Mouse (Mus musculus) forebrain, embryonic 15.5 days (tissue): Measurements from ENCODE around the gene Dusp13. TPM values are rescaled to one million over a fixed set of nuclear protein-coding genes. Genes with fewer than 3 reads are reported as not detected.

Source experiments
- ATAC-seq: fragments of 200-750 bp; cut with Nextera tagmentation; replicated peaks from 2 replicates; pipeline ENCODE4 v1.8.0; 2017; ENCODE audit warnings: mild to moderate bottlenecking, moderate TSS enrichment, moderate library complexity
- H3K27ac ChIP-seq: fragments of 300-500 bp; sonication (generic); replicated peaks from 2 replicates; pipeline ENCODE4 v1.5.1; 2015; ENCODE audit warnings: mild to moderate bottlenecking, inconsistent platforms
- H3K27me3 ChIP-seq: fragments of 300-500 bp; sonication (generic); 2 replicates; pipeline ENCODE4 v1.6.1; 2015; ENCODE audit warnings: inconsistent platforms
- H3K36me3 ChIP-seq: fragments of 300-500 bp; sonication (generic); 2 replicates; pipeline ENCODE4 v1.6.1; 2015; ENCODE audit warnings: mild to moderate bottlenecking, inconsistent platforms
- H3K4me1 ChIP-seq: fragments of 300-500 bp; sonication (generic); 2 replicates; pipeline ENCODE4 v1.6.1; 2015; ENCODE audit warnings: inconsistent platforms
- H3K4me2 ChIP-seq: fragments of 300-500 bp; sonication (generic); replicated peaks from 2 replicates; pipeline ENCODE4 v1.6.1; 2015; ENCODE audit warnings: mild to moderate bottlenecking, inconsistent platforms
- H3K4me3 ChIP-seq: fragments of 300-500 bp; sonication (generic); 2 replicates; pipeline ENCODE4 v1.5.1; 2015; ENCODE audit warnings: mild to moderate bottlenecking, inconsistent platforms
- H3K9ac ChIP-seq: fragments of 300-500 bp; sonication (generic); replicated peaks from 2 replicates; pipeline ENCODE4 v1.6.1; 2015; ENCODE audit warnings: mild to moderate bottlenecking, inconsistent platforms
- H3K9me3 ChIP-seq: fragments of 300-500 bp; sonication (generic); 2 replicates; pipeline ENCODE4 v1.6.1; 2016; ENCODE audit warnings: inconsistent platforms
- WGBS: fragments of 180-500 bp; shearing (Covaris S2); methylation state at CpG from one replicate; pipeline ENCODE4 v1.1.7; 2015; ENCODE audit warnings: mixed read lengths; 5-methylcytosine and 5-hydroxymethylcytosine counted together
- polyA plus RNA-seq: library from polyadenylated mRNA; unstranded; fragments of >200 nt; fragmentation: Nextera tagmentation; extraction: Ambion mirVana; gene quantifications from 2 replicates; pipeline ENCODE4 v1.2.1, GENCODE M21; 2015

Dusp13 gene
- polyA plus RNA-seq, 1 experiment from 2014 or later: not detected

DNA sequence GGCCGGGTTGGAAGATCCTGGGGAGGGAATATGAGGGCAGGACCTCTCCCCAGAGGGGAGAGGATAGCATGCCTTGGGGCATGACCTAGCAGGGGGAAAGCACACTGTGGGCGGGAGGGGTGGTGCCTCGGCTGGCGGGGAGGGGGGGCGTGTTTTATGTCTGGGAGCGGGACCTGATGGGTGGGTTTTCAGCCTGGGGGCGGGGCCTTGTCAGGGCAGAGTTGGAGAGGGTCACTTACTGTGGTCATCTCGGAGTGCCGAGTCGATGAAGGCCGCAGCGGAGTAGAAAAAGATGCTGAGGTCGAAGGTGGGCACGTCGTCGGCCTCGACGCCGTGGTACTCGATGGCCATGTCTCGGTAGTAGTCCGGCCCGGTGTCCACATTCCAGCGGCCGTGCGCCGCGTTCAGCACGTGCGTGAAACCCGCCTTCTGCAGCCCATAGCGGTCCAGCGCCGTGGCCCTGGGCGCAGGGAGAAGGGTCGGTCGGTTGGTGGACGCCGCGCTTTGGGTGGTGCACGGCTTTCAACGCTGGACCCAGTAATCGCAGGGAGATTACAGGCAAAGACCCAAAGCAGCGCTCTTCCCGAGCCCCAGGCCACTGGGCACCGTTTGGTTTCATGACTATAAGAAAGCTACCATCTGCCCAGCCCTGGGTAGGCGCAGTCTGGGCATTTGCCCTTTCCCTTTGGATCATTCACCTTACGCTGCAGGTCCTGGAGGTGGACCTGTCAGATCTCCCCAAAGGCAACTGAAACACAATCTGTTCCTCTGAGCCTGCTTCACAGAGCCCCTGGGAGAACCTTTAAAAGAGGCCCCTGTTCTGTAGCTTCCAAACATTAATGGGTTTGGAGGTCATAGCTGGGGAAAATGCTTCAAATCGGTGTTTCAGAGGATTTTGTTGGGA, 64.4 kb downstream of the Dusp13 start:
- Histone ChIP-seq H3K4me3 (peak overlapping the region; percentile 33), H3K4me2 (peak overlapping the region; percentile 46), H3K9me3 (no peaks in the 10 kb centered on the region), H3K27me3 (no peaks in the 10 kb centered on the region), H3K9ac (0 out of 2 replicates have a peak overlapping the region, but pooled peaks have one; percentile 13), H3K36me3 (no peaks in the 10 kb centered on the region), H3K27ac (no peak overlapping the region), H3K4me1 (peaks cover 21% of the 10 kb centered on the region)
- no peak for ATAC-seq
- 14% methylated on average over 49 of the region's 49 CpGs for WGBS

DNA sequence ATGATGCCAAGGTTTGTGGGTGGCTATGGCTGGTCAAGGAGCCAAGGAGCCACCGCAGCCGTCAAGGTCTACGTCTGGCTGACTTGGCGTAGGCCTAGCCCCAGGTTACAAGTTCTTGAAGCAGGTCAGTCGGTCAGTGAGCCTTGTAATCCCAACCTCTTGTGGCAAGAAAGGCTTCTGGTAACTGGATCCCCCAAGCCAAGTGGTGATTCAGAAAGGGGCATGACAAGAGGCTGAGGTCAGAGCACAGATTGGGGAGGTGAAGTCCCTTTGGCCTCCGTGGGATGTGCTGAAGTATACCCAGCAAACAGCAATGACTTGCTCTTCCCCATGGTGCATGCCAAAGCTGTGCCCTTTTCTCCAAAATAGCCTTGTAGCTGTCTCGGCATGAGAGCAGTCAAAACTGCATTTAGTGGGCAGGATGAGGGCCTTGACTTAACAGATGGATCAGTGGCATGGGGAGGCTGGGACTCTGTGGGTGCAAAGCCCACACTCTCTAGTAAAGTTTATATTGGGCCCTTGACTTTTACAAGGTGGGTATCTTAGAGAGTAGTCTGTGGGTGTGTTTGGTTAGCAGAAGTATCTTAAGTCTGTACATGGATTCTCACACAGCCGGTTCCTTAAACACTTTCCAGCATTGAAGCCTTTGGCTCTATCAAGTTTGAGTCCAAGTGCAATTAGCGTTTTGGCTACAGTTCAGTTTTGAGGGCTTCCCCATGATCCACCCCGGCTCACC, 65.4 kb downstream of the Dusp13 start:
- Histone ChIP-seq H3K4me2 (no peak overlapping the region), H3K9ac (no peak overlapping the region), H3K4me1 (peaks cover 21% of the 10 kb centered on the region), H3K9me3 (no peaks in the 10 kb centered on the region), H3K4me3 (no peak overlapping the region), H3K27ac (no peak overlapping the region), H3K27me3 (no peaks in the 10 kb centered on the region), H3K36me3 (no peaks in the 10 kb centered on the region)
- 83% methylated on average over 10 of the region's 10 CpGs for WGBS
- ATAC-seq: no peak

DNA sequence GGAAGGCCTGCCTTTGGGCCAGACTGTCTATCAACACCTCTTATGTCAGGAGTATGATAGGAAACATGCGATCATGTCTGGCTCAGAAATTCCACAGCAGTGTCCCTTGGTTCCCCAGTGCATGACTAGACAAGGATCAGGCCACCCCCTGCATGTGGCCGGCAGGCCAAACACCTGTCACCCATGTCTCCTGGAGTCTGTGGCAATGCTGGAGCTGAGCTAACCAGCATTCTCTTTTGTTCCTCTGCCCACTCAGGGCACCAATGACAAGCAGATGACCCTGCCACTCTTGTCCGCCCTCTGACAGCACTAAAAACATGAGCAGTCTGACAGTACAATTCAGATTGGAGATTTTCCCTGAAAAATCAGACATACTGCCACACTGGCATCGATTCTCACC, 67.1 kb downstream of the Dusp13 start:
- WGBS: 86% methylated on average over 4 of the region's 4 CpGs
- H3K4me2 ChIP-seq: no peak overlapping the region
- no peak overlapping the region for H3K9ac ChIP-seq
- ATAC-seq: no peak
- H3K36me3 ChIP-seq: no peaks in the 10 kb centered on the region
- H3K27me3 ChIP-seq: no peaks in the 10 kb centered on the region
- H3K27ac ChIP-seq: no peak overlapping the region
- no peak overlapping the region for H3K4me3 ChIP-seq
- peaks cover 30% of the 10 kb centered on the region for H3K4me1 ChIP-seq
- no peaks in the 10 kb centered on the region for H3K9me3 ChIP-seq

Other genes starting within 250 kb of the Dusp13 start
- 0.22 TPM in 1 of 2 replicates, not detected in the other for gene Dupd1, start 36.6 kb downstream of the Dusp13 start, polyA plus RNA-seq
- gene Samd8, start 650 bp downstream of the Dusp13 start, polyA plus RNA-seq: 24.2 and 24.6 TPM in 2 replicates
- gene Vdac2, start 74.1 kb upstream of the Dusp13 start, polyA plus RNA-seq: 245 and 250 TPM in 2 replicates
- 31.7 and 33.0 TPM in 2 replicates for gene Comtd1, start 97.8 kb upstream of the Dusp13 start, polyA plus RNA-seq
- gene Zfp503, start 238.4 kb upstream of the Dusp13 start, polyA plus RNA-seq: 7.4 TPM in 2 replicates